Mouse (Mus musculus) ES-Bruce4 (cell line): ENCODE measurements around the gene Rpap1.

Experiments
- CTCF ChIP-seq: IDR thresholded peaks from one replicate; pipeline ENCODE4 v1.8.1; 2011; ENCODE audit warnings: low read depth, low read length
- POLR2A ChIP-seq: IDR thresholded peaks from one replicate; pipeline ENCODE4 v1.8.1; 2011; ENCODE audit warnings: low read length; ENCODE audit not compliant: insufficient read depth

DNA sequence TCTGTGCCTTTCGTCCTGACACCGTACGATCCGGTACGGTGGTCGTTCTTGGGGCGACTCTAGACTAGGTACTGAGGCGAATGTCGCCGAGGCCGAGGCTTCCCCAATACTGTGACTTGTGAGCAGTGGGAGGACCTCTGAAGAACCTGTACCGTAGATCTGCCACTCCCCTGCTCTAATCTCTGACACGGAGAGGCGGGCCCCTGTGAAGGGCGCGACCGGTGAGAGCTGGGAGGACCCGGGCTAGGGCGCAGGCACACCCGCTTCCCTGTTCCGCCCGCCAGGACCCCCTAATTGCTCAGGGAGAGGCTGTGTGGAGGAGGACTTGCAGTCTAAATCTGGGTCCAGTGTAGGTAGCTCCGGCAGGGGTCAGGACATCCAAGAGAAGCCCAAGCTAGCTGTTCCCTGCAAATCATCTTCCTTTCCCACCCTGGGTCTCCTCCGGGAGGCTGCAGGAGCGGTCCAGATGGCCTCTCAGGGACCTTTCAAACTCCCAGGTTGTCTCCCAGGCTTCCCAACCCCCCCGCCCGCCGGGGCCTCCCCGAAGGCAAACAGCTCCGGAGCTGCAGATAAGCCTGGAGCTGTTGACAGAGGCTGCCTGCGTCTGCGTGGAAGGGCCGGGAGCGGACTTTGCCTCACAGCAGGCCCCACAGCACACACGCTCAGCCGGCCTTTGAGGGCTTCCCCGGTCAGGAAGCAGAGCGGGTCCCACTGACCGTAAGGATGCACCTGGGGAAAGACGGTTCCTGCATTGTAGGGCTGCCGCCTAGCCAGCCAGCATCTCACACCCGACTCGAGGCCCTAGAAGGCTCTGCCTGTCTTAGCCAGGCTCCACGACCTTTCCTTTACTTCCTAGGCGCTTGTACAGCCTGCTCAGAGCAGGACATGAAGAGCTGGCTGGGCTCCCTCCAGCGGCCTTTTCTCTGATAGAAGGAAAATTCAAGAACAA, 42.9 kb downstream of the Rpap1 start:
- no peak for TF ChIP-seq CTCF
- TF ChIP-seq POLR2A: no peak
